Mouse (Mus musculus) small intestine, adult 2 months (tissue): ENCODE data around the gene Mapk6.

ENCODE experiments used
- CTCF ChIP-seq: fragments of 200-500 bp; IDR thresholded peaks from 2 replicates; pipeline ENCODE4 v1.5.1; 2012; ENCODE audit warnings: low read depth, mild to moderate bottlenecking, control low read depth, inconsistent platforms, low read length, moderate library complexity, mixed read lengths; ENCODE audit not compliant: insufficient replicate concordance, insufficient read length; ENCODE audit errors: extremely low read depth
- POLR2A ChIP-seq: fragments of 200-500 bp; IDR thresholded peaks from 2 replicates; pipeline ENCODE4 v1.6.1; 2012; ENCODE audit warnings: low read depth, mild to moderate bottlenecking, control low read depth, inconsistent platforms, low read length, moderate library complexity

GRCm38 (mm10) chr9:75434172-75434793 lies 24.5 kb upstream of the Mapk6 start:
- TF ChIP-seq POLR2A: no peak
- TF ChIP-seq CTCF: peak; percentile 58; the same call in 1 of the 2 replicates
